ENCODE assay signal across 13 mouse cellular contexts in the genomic region with DNA sequence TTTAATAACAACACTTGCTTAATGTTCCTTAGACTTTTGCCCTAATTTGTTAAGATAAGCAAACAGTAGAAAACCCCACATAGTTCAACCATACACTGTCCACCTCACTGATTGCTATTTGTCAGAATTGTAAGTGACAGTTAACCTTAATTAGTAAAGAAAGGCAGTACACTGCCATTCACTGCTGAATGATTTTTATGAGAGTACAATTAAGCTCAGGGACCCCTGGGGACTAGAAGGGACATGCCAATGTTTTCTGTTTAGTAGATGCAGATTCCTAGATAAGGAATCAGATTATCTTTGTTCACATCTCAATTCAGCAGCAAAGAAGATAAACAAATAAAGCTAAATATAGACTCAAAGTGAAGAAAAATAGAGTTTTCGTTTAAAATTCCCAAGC.
"Had no signal": no experiment of that assay in that cellular context is flagged by ENCODE, and none has a peak within 500 bp of the region (broad histone marks: within the 10 kb centered on the region; RNA-seq: fewer than 3 reads in every experiment).

No protein-coding gene starts in this region.

- H3K4me3 ChIP-seq: intestine, embryonic 15.5 days; kidney, embryonic 15.5 days; limb, embryonic 15.5 days; midbrain, embryonic 13.5 days; myocyte had no signal

- H3K9me3 ChIP-seq: intestine, embryonic 15.5 days; kidney, embryonic 15.5 days; limb, embryonic 15.5 days; midbrain, embryonic 13.5 days had no signal

- H3K36me3 ChIP-seq: intestine, embryonic 15.5 days; kidney, embryonic 15.5 days; limb, embryonic 15.5 days; midbrain, embryonic 13.5 days had no signal

- DNase-seq: kidney, postnatal 25 days; layer of hippocampus, adult 9-11 months; layer of hippocampus, postnatal 36 days; lung, adult 18-20 months; right cerebral cortex, adult 18-20 months; right cerebral cortex, postnatal 25 days; thymus, postnatal 36 days had no signal

- H3K4me1 ChIP-seq: intestine, embryonic 15.5 days; kidney, embryonic 15.5 days; limb, embryonic 15.5 days; midbrain, embryonic 13.5 days had no signal

- H3K9ac ChIP-seq: intestine, embryonic 15.5 days; kidney, embryonic 15.5 days; limb, embryonic 15.5 days; liver, embryonic 14.5 days; midbrain, embryonic 13.5 days had no signal

- H3K4me2 ChIP-seq: intestine, embryonic 15.5 days; kidney, embryonic 15.5 days; limb, embryonic 15.5 days; midbrain, embryonic 13.5 days had no signal

- H3K27me3 ChIP-seq: intestine, embryonic 15.5 days; kidney, embryonic 15.5 days; limb, embryonic 15.5 days; midbrain, embryonic 13.5 days had no signal

- ATAC-seq: intestine, embryonic 15.5 days; midbrain, embryonic 13.5 days had no signal

- H3K27ac ChIP-seq: intestine, embryonic 15.5 days; kidney, embryonic 15.5 days; limb, embryonic 15.5 days; liver, embryonic 14.5 days; midbrain, embryonic 13.5 days had no signal
